Mouse (Mus musculus): ENCODE data around the gene Gm20388.
A peak's percentile ranks its signal among the peaks of the same experiment; 100 is the strongest.

The Gm20388 gene

DNA sequence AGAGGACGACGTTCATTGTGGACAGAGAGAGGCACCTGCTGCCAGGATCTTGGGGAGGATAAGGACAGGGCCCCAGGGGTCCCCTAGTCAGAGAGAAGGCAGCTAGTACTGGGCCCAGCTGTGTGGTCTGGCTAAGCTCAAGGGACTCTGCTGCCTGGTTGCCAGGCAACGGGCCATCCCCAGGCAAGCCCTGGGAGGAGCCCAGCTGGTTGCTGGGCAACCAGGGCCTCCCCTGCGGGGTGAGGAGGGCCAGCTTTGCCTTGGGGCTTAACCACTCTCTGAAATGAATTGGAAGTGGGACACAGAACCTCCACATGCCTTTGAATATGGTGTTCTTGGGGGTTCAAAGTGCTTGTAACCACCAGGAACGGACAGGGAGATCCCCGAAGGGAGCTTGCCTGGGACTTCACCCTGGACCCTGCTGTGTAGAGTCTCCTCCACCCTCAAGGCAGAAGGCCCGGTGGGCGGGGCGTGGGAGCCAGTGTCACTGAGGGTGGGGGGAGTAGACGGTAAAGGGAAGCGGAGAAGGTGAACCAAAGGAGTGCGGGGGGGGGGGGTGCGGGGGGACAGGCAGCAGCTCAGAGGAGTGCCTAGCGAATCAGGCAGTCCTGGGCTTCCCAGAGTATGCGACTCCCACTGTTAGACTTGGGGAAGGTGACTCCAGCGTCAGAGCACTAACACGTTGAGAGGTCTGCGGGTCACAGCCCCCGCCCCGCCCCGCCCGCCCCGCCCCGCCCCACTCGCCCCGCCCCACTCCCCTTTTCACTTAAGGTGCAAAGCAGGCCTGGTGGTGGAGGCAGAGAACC, 266.9 kb downstream of the Gm20388 start, which contains the start of gene Fam92b:
Fam92b (minus strand) TSS at position 149 of the 806 bp plus-strand sequence.
- DNase-seq: no peak

DNA sequence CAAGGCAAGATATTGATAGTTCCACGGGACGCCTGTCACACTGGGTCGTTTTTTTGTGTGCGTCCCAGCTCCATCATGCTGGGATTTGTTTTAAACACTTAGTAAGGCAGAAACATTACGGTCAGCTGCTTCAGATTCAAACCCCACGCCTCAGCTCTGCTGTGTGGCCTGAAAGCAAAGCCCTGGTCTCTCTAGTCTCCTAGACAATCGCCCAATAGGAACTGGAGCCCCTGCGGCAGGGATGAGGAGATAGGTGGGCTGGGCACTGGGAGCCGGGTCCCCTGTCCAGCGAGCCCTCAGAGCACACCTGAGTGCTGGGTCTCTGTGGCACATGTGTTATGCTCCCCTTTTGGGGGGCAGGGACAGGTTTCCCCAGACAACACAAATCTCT, 267.5 kb downstream of the Gm20388 start:
- no peak for DNase-seq

GRCm38 (mm10) chr8:120179027-120179431, 268.4 kb downstream of the Gm20388 start:
- DNase-seq: peak; percentile 77 to 88

GRCm38 (mm10) chr8:120180445-120180970, 269.9 kb downstream of the Gm20388 start:
- no peak for DNase-seq

GRCm38 (mm10) chr8:120181274-120181673, 270.6 kb downstream of the Gm20388 start:
- no peak for DNase-seq

DNA sequence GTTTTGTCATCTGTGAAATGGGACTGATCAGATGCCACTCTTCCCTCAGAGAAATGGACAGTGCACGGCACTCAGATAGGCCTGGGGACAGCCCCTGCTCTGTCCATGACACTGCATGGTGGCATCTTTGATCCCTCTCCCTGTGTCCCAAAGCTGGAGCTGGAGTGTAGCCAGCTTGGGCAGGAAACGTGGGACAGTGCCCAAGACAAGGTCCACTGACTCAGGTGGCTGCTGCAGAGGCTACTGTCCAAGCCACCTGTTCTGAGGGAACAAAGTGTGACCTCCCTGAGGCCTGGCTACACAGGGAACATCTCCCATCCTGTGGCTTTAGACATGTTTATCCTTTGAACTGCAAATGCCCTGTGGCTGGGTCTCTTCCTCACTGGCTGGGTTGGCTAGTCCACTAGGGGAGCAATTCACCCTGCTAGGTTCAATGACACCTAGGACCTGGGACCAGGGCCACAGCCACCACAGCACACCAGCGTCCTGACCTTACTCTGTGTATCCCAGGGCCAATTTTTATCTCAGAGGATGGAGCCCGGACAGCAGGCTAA, 271.3 kb downstream of the Gm20388 start:
- DNase-seq: peak in 1 of 2 experiments; percentile 31

DNA sequence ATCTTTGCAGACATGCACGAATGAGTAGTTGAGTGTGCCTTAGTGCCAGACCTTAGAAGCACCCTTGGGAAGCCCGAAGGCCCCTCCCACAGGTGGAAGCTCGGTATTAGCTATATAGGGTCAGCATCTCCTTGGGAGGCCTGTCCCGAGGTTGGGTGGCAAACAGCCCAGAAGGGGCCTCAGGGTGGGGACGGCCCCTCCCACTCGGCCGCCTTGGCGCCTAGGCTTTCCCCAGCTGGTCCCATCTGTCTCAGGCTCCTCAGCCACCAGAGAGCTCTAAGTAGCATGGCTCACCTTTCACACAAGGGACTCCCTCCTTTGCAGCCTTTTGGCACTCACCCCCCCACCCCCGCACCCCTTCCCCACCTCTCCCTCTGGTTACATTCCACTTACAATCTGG, 273.7 kb downstream of the Gm20388 start:
- DNase-seq: no peak

DNA sequence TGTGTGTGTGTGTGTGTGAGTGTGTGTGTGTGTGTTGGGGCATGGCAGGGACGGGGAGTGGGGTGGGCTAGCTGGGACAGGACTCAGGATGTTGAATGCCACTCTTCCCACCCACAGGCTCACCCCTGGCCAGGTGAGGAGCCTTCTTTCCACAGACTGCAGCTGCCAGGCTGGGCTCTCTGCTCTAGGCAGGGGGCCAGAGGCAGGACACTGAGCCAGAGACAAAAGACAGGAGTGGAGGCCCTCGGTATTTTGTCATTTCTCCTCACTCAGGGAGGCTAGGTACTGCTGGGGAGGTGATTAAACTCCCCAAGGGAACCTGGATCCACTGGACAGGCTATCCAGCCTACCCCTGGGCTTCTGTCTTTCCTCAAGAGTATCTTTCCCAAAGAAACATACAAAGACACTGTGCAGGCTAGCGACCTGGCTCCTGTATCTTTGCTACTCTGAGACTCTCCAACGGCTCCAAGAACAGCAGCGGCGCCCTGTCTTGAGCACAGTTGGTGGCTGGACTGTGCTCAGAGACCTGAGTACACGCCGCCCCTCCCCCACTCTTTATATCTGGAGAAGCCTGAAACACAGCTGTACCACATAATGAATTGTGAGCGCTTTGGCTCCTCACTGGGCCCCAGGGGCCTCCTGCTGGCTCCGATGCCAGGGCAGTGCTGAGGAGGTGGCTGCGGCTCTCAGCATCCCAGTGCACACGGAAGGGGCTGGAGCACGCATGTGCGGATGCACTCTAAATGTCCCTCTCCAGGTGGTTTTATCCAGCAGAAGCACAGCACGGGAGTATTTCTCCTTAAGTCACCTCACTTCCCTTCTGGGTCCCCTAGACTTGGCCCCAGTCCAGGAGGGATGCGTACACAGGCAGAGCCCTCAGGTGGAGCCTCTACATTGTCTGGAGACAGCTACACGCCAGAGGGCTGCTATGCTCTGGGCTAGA, 274.5 kb downstream of the Gm20388 start:
- no peak for DNase-seq

DNA sequence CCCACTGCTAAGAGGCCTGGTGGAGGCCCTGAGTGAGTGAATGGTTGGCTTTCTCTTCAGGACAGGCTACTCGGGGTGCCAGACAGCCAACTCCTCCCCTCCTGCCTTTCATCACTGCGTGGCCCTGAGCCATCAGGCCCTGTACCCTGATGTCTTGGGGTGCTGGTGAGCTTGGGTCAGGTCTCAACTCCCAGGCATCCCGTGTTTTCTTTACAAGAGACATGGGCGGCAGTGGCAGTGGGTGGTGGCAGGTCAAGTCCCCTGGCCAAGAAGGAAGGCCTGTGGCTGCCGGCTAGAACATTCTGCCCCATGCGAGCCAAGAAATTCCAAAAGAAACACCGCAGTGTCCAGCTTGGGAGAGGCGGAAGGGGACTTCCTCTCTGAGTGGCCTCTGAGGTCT, 275.8 kb downstream of the Gm20388 start:
- DNase-seq: peak; percentile 35 to 50

DNA sequence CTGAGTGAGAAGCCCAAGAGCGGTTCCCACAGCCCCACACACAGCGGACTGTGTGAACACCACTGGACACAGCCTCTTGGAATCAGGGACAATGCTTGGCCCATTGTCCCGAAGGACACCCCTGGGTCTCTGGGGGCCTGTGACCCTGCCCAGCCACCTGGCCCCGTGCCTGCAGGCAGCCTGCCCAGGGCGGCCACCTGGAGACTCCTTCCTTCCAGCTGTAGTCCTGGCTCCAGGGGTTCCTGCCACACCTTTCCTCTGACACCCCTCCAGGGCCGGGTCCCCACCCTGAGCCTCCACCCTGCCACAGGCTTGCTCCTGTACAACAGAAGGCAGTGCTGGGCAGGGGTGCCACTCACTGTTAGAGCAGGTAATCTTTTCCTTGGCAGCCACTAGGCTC, 277.9 kb downstream of the Gm20388 start:
- peak; percentile 69 to 73 for DNase-seq

DNA sequence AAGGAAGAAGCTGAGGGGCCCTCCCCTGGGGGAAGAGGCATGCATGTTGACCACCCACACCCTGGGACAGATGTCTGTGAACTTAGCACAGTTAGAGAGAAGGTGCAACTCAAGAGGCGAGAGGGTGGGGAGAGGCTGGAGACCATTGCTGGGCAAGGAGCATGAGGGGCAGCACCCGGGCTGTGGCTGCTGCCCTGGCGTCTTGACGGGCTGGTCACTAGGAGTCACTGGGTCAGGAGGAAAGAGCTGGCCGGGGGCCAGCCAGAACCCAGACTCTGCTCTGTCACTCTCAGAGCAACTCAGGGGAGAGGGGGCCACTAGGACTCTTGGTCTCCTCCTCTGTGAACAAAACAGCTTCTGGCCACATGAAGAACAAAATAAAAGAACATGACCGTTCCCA, 278.8 kb downstream of the Gm20388 start:
- DNase-seq: peak in 1 of 2 experiments; percentile 36

DNA sequence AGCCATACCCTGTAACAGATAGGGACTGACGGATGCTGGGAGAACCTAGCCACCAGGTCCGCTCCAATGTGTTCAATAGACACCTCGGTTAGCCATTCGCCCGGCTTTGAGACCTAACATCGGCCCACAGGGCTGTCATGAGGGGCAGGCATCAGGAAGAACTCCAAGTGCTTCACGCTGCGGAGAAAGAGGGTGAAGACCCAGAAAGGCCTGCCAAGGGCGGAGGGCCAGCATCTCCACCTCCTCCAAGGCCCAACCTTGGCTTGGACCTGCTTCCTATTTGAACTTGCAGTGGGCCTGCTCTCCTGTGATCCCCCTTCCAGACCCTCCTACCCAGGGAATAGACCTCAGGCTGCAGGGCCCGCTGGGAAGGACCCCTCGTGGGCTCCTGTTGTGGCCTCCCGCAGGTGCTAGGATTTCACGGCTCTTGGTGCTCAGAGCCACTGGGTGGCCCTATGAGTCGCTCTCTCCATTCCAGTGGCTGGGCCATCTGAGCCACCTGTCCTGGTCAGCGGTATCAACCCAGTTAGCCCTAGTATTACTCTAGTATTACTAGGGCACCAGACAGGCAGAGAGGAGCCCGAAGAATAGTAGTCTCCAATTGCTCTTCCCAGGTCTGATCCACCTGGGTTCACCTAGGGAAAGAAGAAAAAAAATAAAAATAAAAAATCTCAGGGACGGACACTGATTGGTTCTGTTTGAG, 279.6 kb downstream of the Gm20388 start:
- DNase-seq: no peak

DNA sequence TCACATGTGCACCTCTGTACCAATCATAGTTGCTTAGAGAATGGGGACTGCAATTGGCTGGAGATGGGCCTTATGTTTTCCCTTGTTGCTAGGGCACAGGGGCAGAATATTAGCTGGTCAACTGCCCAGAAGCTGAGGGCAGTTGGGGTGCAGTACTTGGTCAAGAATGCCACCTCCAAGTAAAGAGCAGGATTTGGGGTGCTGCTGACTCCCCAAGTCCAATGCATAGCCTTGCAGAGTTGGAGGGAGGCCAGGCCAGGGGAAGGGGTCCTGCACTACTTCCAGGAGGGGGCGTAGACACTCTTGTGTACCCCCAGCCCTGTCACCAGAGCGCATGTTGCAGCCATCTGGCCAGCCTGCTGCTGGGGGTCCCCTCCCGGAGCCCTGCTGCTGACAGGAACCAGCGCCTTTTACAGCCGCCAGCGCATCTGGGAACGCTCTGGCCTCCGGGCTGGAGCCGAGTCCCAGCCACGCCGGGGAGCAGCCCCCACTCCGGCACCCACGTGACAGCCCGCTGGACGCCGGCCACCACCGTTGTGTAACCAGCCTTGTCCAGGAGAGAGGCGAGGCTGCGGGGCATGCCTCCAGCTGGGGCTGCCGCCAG, 280.3 kb downstream of the Gm20388 start:
- DNase-seq: peak; percentile 91 to 93

DNA sequence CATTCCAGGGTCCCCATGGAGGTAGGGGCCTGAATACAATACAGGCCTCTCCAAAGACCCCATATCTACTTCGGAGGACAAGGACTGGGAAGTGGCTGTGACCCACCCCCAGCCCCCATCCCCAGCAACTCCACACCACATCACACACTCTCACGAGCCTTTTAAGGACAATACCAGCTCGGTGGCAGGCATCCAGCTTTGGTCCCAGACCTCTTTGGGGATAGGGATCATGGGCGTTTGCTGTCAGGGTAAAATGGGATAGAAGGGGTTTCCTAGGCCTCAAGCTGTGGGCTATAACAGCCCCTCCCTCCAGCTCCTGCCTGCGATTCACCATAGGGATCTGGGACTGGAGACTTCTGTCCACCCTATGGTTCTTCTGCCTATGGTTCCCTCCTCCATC, 281.0 kb downstream of the Gm20388 start:
- DNase-seq: no peak

- no peak for DNase-seq
These were observed 281.5 kb downstream of the Gm20388 start for GRCm38 (mm10) chr8:120192118-120192517.

DNA sequence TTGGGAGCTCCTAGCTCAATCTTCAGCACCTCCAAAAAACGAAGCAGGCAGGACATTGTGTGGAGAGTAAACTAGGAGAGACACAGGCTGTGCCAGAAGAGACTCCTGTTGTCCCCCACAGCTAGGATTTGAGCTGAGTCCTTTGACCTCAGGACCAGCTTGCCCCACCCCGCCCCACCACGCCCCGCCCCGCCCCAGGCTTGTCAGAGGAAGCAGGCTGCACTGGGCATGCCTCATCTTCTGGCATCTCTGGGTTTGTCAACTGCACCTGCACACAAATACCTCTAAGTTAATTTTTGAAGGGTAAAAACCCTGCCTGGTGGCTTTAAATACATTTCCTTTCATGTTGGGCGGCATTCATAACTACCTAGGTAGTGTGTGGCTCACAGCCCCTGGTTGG, 290.7 kb downstream of the Gm20388 start:
- DNase-seq: no peak

GRCm38 (mm10) chr8:120202546-120202945, 291.9 kb downstream of the Gm20388 start:
- DNase-seq: no peak

- DNase-seq: peak; percentile 48 to 65
These were observed 294.2 kb downstream of the Gm20388 start for GRCm38 (mm10) chr8:120204736-120205360.

DNA sequence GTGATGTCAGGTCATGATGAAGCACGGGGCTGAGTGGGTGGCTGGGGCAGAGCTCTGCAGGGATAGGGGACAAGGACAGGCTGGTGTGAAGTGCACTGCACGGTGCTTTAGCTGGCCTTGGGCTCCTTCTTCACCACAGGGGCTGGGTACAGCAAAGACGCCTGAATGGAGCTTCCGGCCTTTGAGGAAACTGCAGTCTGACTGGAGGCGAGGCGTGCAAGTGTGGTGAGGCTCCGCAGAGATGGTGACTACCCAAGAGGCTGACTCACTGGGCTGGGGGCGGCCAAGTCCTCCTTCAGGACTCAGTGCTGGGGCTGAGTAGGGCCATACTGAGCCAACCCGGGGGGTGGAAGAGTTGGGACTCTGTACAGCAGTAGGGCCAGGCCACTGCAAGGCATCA, 295.3 kb downstream of the Gm20388 start:
- DNase-seq: no peak

GRCm38 (mm10) chr8:120207364-120207763, 296.7 kb downstream of the Gm20388 start:
- DNase-seq: no peak

DNA sequence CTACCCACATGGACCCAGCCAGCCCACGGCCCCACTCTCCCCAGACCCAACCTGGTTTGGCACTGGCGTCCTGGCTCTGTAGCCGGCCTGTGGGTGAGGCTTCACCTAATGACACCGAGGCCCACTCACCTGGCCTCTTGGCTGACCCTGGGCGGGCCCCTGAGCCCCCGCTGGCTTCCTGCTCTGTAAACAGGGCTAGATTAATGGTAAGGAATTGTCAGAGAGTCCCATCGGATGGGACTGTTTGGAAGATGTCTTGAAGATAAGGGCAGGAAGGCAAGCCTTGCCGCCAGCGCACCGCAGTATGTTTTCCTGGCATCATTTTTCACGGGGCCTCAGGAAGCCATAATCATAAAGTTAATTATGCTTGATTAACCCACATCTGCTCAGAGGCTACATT, 297.5 kb downstream of the Gm20388 start:
- no peak for DNase-seq

DNA sequence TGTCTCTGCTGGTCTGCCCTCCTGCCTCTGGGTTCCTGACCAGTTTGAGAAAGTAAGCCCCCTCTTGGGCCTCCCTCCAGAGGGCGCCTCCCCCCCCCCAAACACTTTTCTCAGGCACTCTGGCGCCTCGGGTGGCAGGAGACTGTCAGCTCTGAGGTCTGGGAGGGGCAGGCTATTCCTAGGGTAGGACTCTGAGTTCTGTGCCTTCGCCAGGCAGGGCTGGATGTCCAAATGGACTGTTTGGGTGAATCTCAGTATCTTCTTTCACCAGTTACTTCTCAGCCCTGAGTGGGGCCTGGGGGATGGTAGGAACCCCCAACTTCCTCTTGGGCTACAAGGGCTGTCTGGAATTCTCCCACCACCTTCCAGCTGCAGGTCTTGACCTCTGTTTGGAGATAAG, 300.7 kb downstream of the Gm20388 start:
- DNase-seq: no peak

Data from kidney, adult 8-10 months (tissue).